Mouse (Mus musculus) neural tube, embryonic 10.5 days (tissue): ENCODE data around the gene Trmu.

Source experiments
- DNase-seq: peaks from one replicate; pipeline ENCODE4 v3.0.0-alpha.2; 2017; ENCODE audit warnings: low spot score; ENCODE audit errors: extremely low spot score

Gene Trmu

GRCm38 (mm10) chr15:85896284-85896683 is 17.2 kb downstream of the Trmu start:
- DNase-seq: peak; percentile 87

GRCm38 (mm10) chr15:85897113-85897512 is 18.0 kb downstream of the Trmu start:
- no peak for DNase-seq

GRCm38 (mm10) chr15:85899396-85899795 is 20.3 kb downstream of the Trmu start:
- no peak for DNase-seq

GRCm38 (mm10) chr15:85900318-85900717 is 21.2 kb downstream of the Trmu start:
- DNase-seq: no peak

GRCm38 (mm10) chr15:85900801-85901200 is 21.7 kb downstream of the Trmu start:
- DNase-seq: no peak

- no peak for DNase-seq
Measured at GRCm38 (mm10) chr15:85902505-85902904, 23.4 kb downstream of the Trmu start.

- no peak for DNase-seq
Measured at GRCm38 (mm10) chr15:85903826-85904225, 24.7 kb downstream of the Trmu start.

GRCm38 (mm10) chr15:85908660-85909491 is 29.8 kb downstream of the Trmu start:
- DNase-seq: no peak

GRCm38 (mm10) chr15:85909492-85909829 is 30.3 kb downstream of the Trmu start:
- no peak for DNase-seq

- no peak for DNase-seq
Measured at GRCm38 (mm10) chr15:85909931-85910330, 30.8 kb downstream of the Trmu start.

- DNase-seq: peak; percentile 89
Measured at GRCm38 (mm10) chr15:85913605-85914004, 34.5 kb downstream of the Trmu start.

- peak; percentile 33 for DNase-seq
Measured at GRCm38 (mm10) chr15:85919191-85919891, 40.2 kb downstream of the Trmu start.

- no peak for DNase-seq
Measured at GRCm38 (mm10) chr15:85919892-85920248, 40.8 kb downstream of the Trmu start.

GRCm38 (mm10) chr15:85921855-85922254 is 42.7 kb downstream of the Trmu start:
- no peak for DNase-seq

- no peak for DNase-seq
Measured at GRCm38 (mm10) chr15:85928161-85928560, 49.0 kb downstream of the Trmu start.

GRCm38 (mm10) chr15:85935627-85936049 is 56.5 kb downstream of the Trmu start:
- peak; percentile 42 for DNase-seq
